Mouse (Mus musculus) spleen, adult 2 months (tissue): ENCODE results near the gene Rp9. TPM values are rescaled to one million over a fixed set of nuclear protein-coding genes. Genes with fewer than 3 reads are reported as not detected.
"Not testable (repeated sequence)": the region's sequence is repeated elsewhere in the genome, so short reads cannot be mapped to it uniquely, and the experiment has no call there.

ENCODE experiments used
- DNase-seq, 2 experiments: peaks; one replicate each; pipeline versions ENCODE4 v3.0.0 to v3.0.0-alpha.2; 2012 to 2021; ENCODE audit warnings: low spot score in 2 of 2, low read depth in 1 of 2
- H3K27ac ChIP-seq: fragments of 200-500 bp; 2 replicates; pipeline ENCODE4 v1.5.1; 2012; ENCODE audit warnings: low read length, inconsistent platforms; ENCODE audit not compliant: insufficient read depth
- H3K27me3 ChIP-seq: fragments of 200-500 bp; 2 replicates; pipeline ENCODE4 v1.6.1; 2012; ENCODE audit warnings: mild to moderate bottlenecking, moderate library complexity, low read length, inconsistent platforms; ENCODE audit not compliant: control insufficient read depth, insufficient read depth
- H3K36me3 ChIP-seq: fragments of 200-500 bp; 2 replicates; pipeline ENCODE4 v1.6.1; 2012; ENCODE audit warnings: mild to moderate bottlenecking, low read length, inconsistent platforms; ENCODE audit not compliant: control insufficient read depth, insufficient read depth
- H3K4me1 ChIP-seq: fragments of 200-500 bp; 2 replicates; pipeline ENCODE4 v1.6.1; 2011; ENCODE audit warnings: inconsistent platforms; ENCODE audit not compliant: control insufficient read depth, insufficient read depth, insufficient read length
- H3K4me3 ChIP-seq: fragments of 200-500 bp; 2 replicates; pipeline ENCODE4 v1.5.1; 2011; ENCODE audit warnings: mild to moderate bottlenecking, inconsistent platforms; ENCODE audit not compliant: insufficient read depth, insufficient read length; ENCODE audit errors: extremely low read depth
- CTCF ChIP-seq: fragments of 200-500 bp; IDR thresholded peaks from 2 replicates; pipeline ENCODE4 v1.5.1; 2011; ENCODE audit warnings: mild to moderate bottlenecking, inconsistent platforms; ENCODE audit not compliant: insufficient read depth, insufficient read length, insufficient replicate concordance; ENCODE audit errors: extremely low read depth
- POLR2A ChIP-seq: fragments of 200-500 bp; IDR thresholded peaks from 2 replicates; pipeline ENCODE4 v1.6.1; 2011; ENCODE audit warnings: low read depth, low read length, inconsistent platforms
- WGBS: fragments of 180-500 bp; shearing (Covaris S2); methylation state at CpG from one replicate; pipeline ENCODE4 v1.1.7; 2018; 5-methylcytosine and 5-hydroxymethylcytosine counted together
- polyA plus RNA-seq: library from polyadenylated mRNA; depleted of rRNA; stranded (reverse); fragments of >200 nt; gene quantifications from 2 replicates; pipeline ENCODE4 v1.2.3, GENCODE M21; 2012

The Rp9 gene
- polyA plus RNA-seq, 1 experiment: 64.8 TPM

- H3K4me1 ChIP-seq: peaks cover 2% of the 10 kb centered on the region; the same call in 1 of the 2 replicates
- DNase-seq: peak; percentile 37 to 39
- no peak for TF ChIP-seq POLR2A
- TF ChIP-seq CTCF: no peak
- H3K27ac ChIP-seq: peak overlapping the region; percentile 91
- under 1% methylated on average over 73 of the region's 73 CpGs for WGBS
- no peaks in the 10 kb centered on the region for H3K27me3 ChIP-seq
- H3K36me3 ChIP-seq: peaks cover 3% of the 10 kb centered on the region; the same call in 1 of the 2 replicates
- H3K4me3 ChIP-seq: peak overlapping the region; percentile 90
Measured at GRCm38 (mm10) chr9:22467371-22468169, 2.0 kb downstream of the Rp9 start.

GRCm38 (mm10) chr9:22466212-22466611 lies 3.3 kb downstream of the Rp9 start:
- H3K36me3 ChIP-seq: peaks cover 5% of the 10 kb centered on the region; the same call in 1 of the 2 replicates
- no peak overlapping the region for H3K27ac ChIP-seq
- no peak overlapping the region for H3K4me3 ChIP-seq
- peaks cover 2% of the 10 kb centered on the region; the same call in 1 of the 2 replicates for H3K4me1 ChIP-seq
- H3K27me3 ChIP-seq: no peaks in the 10 kb centered on the region
- WGBS: 79% methylated on average over 5 of the region's 5 CpGs
- DNase-seq: no peak
- TF ChIP-seq POLR2A (no peak), CTCF (no peak)

- Histone ChIP-seq H3K27me3 (no peaks in the 10 kb centered on the region), H3K27ac (no peak overlapping the region), H3K4me3 (no peak overlapping the region), H3K36me3 (peaks cover 12% of the 10 kb centered on the region; the same call in 1 of the 2 replicates), H3K4me1 (peaks cover 4% of the 10 kb centered on the region; the same call in 1 of the 2 replicates)
- 93% methylated on average over 3 of the region's 3 CpGs for WGBS
- TF ChIP-seq POLR2A (no peak), CTCF (no peak)
- DNase-seq: no peak
Measured at GRCm38 (mm10) chr9:22461946-22462345, 7.6 kb downstream of the Rp9 start.

- Histone ChIP-seq H3K4me1 (peaks cover 5% of the 10 kb centered on the region; the same call in 1 of the 2 replicates), H3K36me3 (peaks cover 34% of the 10 kb centered on the region), H3K27me3 (no peaks in the 10 kb centered on the region), H3K4me3 (peak overlapping the region; percentile 54), H3K27ac (peak overlapping the region; percentile 84)
- TF ChIP-seq CTCF (no peak), POLR2A (no peak; the same call in 1 of the 2 replicates)
- WGBS: 42% methylated on average over 11 of the region's 11 CpGs
- DNase-seq: peak; percentile 58 to 63
Measured at GRCm38 (mm10) chr9:22457142-22457835, 12.3 kb downstream of the Rp9 start.

- Histone ChIP-seq H3K4me1 (peaks cover 5% of the 10 kb centered on the region; the same call in 1 of the 2 replicates), H3K36me3 (peaks cover 40% of the 10 kb centered on the region), H3K27ac (no peak overlapping the region), H3K27me3 (no peaks in the 10 kb centered on the region), H3K4me3 (no peak overlapping the region)
- no peak for DNase-seq
- TF ChIP-seq CTCF (no peak), POLR2A (no peak)
Measured at GRCm38 (mm10) chr9:22455041-22455440, 14.5 kb downstream of the Rp9 start.

- DNase-seq, H3K4me1 ChIP-seq, H3K4me3 ChIP-seq, H3K27me3 ChIP-seq, H3K27ac ChIP-seq: not testable (repeated sequence)
- WGBS: 92% methylated on average over 8 of the region's 8 CpGs
- peaks cover 43% of the 10 kb centered on the region for H3K36me3 ChIP-seq
Measured at GRCm38 (mm10) chr9:22453990-22454389, 15.6 kb downstream of the Rp9 start, which contains the start of gene Gm17545. Gm17545 (plus strand) TSS chr9:22454290.
